Mouse (Mus musculus): Measurements from ENCODE around the gene Cx3cr1.

The Cx3cr1 gene

GRCm38 (mm10) chr9:119941407-119941806, 128.3 kb downstream of the Cx3cr1 start:
- DNase-seq (ENCODE audit: low read depth, low spot score), result no peak

- DNase-seq (ENCODE audit: low read depth, low spot score), result peak; percentile 60
Measured at GRCm38 (mm10) chr9:119939646-119940045, 130.0 kb downstream of the Cx3cr1 start.

GRCm38 (mm10) chr9:119938496-119938895, 131.2 kb downstream of the Cx3cr1 start:
- no peak for DNase-seq (ENCODE audit: low read depth, low spot score)

GRCm38 (mm10) chr9:119937005-119937773, 132.5 kb downstream of the Cx3cr1 start, which contains the start of the genes Gorasp1 and Ttc21a:
Gorasp1 (minus strand) TSS chr9:119937565.
Ttc21a (plus strand) TSS chr9:119937606.
- peak; percentile 93 for DNase-seq (ENCODE audit: low read depth, low spot score)

GRCm38 (mm10) chr9:119933675-119934074, 136.0 kb downstream of the Cx3cr1 start:
- no peak for DNase-seq (ENCODE audit: low read depth, low spot score)

GRCm38 (mm10) chr9:119932358-119932757, 137.3 kb downstream of the Cx3cr1 start:
- no peak for DNase-seq (ENCODE audit: low read depth, low spot score)

GRCm38 (mm10) chr9:119926497-119926896, 143.2 kb downstream of the Cx3cr1 start:
- DNase-seq (ENCODE audit: low read depth, low spot score), result no peak

GRCm38 (mm10) chr9:119925729-119926128, 143.9 kb downstream of the Cx3cr1 start:
- no peak for DNase-seq (ENCODE audit: low read depth, low spot score)

GRCm38 (mm10) chr9:119925120-119925657, 144.5 kb downstream of the Cx3cr1 start:
- no peak for DNase-seq (ENCODE audit: low read depth, low spot score)

GRCm38 (mm10) chr9:119923462-119923861, 146.2 kb downstream of the Cx3cr1 start:
- DNase-seq (ENCODE audit: low read depth, low spot score), result no peak

- no peak for DNase-seq (ENCODE audit: low read depth, low spot score)
Measured at GRCm38 (mm10) chr9:119919858-119920257, 149.8 kb downstream of the Cx3cr1 start.

- DNase-seq (ENCODE audit: low read depth, low spot score), result peak; percentile 6
Measured at GRCm38 (mm10) chr9:119913087-119913838, 156.4 kb downstream of the Cx3cr1 start.

GRCm38 (mm10) chr9:119909931-119910330, 159.7 kb downstream of the Cx3cr1 start:
- DNase-seq (ENCODE audit: low read depth, low spot score), result no peak

GRCm38 (mm10) chr9:119908708-119909107, 161.0 kb downstream of the Cx3cr1 start:
- DNase-seq (ENCODE audit: low read depth, low spot score), result no peak

- no peak for DNase-seq (ENCODE audit: low read depth, low spot score)
Measured at GRCm38 (mm10) chr9:119902410-119903151, 167.1 kb downstream of the Cx3cr1 start.

GRCm38 (mm10) chr9:119899446-119899845, 170.2 kb downstream of the Cx3cr1 start:
- DNase-seq (ENCODE audit: low read depth, low spot score), result no peak

GRCm38 (mm10) chr9:119895040-119895721, 174.5 kb downstream of the Cx3cr1 start:
- DNase-seq (ENCODE audit: low read depth, low spot score), result no peak

GRCm38 (mm10) chr9:119894339-119895009, 175.2 kb downstream of the Cx3cr1 start, which contains the start of gene Wdr48:
Wdr48 (plus strand) TSS chr9:119894878.
- peak; percentile 98 for DNase-seq (ENCODE audit: low read depth, low spot score)

- no peak for DNase-seq (ENCODE audit: low read depth, low spot score)
Measured at GRCm38 (mm10) chr9:119893881-119894280, 175.8 kb downstream of the Cx3cr1 start.

- peak; percentile 39 for DNase-seq (ENCODE audit: low read depth, low spot score)
Measured at GRCm38 (mm10) chr9:119890692-119891091, 179.0 kb downstream of the Cx3cr1 start.
